Mouse (Mus musculus) natural killer cell, adult 2 months (primary cell): ENCODE measurements around the gene Tdrkh.
A peak's percentile ranks its signal among the peaks of the same experiment; 100 is the strongest.

Experiments
- DNase-seq, 2 experiments: peaks; one replicate each; pipeline ENCODE4 v3.0.0; 2022; ENCODE audit warnings: low spot score in 2 of 2

Tdrkh gene

DNA sequence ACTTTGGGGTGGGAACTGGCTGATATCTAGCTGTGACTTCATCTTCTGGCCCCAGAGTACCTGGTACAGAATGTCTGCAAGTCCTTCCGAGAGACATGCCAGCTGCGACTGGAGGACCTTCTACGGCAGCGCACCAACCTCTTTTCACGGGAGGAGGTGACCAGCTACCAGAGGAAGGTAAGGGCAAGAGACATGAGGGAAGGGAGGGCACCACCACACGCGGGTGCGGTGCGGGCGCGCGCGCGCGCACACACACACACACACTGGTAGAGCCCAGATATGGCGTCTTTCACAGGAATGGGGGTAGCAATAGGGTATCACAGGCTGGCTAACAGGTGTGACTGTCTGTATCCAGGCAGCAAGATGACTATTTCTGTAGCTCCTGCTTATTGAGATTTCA is 23.7 kb upstream of the Tdrkh start:
- DNase-seq = no peak

DNA sequence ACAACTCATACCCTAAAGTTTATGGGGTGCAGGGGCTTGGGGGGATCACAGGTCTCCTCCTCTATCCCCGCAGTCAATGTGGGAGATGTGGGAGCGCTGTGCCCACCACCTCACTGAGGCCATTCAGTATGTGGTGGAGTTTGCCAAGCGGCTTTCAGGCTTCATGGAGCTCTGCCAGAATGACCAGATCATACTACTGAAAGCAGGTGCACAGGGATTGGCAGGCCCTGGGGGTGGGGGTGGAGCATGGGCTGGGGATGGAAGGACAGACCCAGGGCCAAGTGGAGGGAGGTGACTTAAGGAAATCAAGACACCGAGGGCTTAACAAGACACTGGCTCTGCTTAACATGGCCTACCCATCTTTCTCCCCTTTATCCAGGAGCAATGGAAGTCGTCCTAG is 22.1 kb upstream of the Tdrkh start:
- no peak for DNase-seq

DNA sequence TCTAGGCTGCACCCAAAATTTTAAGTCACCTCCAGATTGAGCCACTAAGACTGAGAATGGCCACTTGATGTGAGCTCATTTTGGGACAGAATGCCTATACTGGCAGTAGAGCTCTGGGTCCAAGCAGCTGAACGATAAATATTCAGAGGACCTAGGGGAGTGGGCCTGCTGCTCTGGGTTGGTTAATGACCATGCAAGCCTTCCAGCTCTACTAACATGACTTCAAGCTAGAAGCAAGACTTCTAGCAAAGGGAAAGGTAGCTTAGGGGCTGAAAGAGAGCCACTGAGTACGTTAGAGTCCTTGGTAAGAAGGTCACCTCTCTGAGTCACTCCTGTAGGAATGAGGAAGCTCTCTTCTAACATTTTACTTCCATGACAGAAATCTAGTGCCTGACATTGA is 20.9 kb upstream of the Tdrkh start:
- no peak for DNase-seq

DNA sequence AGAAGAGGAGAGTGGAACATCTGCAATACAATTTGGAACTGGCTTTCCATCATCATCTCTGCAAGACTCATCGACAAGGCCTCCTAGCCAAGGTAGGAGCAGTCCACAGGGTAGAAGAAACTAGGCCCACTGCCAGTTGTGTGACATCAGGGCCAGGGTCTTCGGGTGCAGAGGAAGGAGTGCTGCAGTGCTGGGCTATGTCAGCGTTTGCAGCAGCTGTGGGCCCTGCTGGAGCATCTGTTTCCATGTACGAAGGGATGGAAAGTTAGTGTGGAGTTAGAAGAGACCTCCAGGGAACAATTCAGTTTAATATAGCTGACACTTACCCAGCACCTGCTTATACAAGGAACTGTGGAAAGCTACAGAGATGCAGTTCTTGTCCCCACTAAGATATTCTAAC is 20.0 kb upstream of the Tdrkh start:
- no peak for DNase-seq

DNA sequence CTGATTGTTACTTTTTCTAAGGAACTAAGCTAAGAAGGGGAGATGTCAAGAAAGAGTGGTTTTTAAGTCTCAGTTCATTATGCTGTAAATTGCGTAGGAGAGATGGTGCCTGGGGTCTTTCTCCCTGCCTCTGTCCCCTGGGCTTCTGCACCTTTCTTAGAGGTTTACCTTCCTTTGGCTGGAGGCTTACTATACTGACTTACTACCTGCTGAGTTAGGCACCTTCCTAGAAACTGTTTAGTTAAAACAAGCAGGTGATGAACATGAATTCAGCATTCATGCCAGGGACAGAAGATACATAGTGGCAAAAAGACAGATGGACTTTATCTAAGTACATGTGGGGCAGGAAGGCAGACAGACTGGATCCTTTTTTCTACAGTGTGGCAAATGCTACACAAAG is 16.7 kb upstream of the Tdrkh start:
- DNase-seq = no peak

DNA sequence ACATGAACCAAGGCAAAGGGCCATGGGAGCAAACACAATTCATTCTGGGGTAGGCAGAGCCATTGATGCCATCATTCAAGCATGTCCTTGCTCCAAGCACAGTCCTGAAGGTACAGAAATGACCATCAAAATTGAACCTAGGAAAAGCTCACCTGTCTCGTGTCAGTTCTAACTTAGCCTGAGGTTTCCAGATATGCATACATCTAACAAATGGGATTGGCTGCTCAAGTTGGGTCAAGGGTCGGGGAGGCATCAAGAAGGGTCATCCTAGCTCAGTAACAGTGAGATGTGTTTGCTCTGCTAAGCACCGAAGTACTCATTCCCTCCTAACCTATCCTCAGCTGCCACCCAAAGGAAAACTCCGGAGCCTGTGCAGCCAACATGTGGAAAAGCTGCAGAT is 16.2 kb upstream of the Tdrkh start:
- no peak for DNase-seq

DNA sequence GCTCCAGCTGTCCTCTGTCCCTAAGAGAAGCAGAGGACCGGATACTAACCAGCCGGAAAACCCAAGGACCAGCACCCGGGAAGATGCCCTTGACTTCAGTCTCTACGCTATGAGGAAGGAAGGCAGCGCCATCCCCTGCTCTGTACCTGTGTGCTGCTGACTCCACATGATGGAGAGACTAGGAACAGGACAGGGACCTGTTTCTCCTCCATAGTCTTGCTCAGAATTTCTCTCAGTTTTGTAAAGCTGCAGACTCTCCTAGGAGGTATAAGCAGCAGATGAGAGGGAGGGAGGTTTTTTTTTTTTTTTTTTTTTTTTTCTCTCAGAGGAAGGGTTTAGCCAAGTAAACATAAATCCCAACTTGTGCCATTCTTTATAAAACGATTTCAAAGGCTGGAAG is 14.9 kb upstream of the Tdrkh start, which contains the start of gene Lingo4:
TSS of gene Lingo4 (plus strand) at position 301 of the 400 bp plus-strand sequence.
- no peak for DNase-seq

DNA sequence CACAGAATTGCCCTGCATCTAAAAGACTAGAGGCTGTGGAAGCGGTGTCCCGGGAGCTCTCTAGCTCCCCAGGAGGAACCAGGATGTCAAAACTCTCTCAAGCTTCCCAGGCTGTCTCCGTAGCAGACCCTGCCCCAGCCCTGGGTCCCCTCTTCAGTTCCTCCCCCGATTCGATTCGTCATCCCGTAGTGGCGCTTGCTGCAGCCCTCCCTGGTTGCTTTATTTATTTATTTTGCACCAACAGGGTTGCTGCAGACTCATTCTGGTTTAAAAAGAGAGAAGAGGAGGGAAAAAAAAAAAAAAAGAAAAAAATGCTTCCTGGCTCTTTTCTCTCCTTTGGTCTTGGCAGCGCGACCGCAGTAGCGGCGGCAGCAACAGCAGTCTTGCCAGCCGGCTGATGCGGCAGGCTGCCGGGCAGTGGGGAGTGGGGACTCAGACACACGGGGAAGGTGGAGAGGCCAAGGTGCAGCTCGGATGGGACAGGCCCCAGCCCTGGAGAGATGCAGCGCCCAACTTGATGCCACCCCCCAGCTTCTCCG is 14.1 kb upstream of the Tdrkh start:
- DNase-seq = no peak

DNA sequence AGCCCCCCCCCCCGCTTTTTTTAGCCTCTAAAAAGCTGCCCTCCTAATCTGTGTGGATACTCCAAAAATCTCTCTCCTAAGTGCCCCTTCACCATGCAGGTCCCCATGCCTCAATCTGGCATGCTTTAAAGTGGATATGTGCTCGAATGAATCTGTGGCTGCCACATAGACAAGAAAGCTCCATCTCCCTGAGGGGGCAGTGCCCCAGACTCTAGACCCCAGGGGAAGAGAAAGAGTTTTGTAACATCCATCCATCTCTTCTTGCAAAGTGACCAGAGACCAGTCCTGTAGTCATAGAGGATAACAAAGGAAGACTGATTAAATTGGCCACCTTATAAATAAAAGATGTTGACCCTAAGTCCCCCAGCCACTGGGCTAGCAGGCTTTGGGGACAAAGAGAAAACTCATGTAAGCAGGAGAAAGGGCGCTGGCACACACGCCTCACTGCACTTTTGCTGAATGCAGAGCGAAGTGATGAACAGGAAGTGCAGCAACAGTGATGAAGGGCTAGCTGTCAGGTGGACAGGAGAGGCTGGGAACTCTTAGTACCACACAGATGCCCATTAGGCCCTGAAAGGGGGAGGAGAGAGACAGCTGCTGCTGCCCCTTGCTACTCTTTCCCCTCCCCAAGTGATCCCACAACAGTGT is 13.3 kb upstream of the Tdrkh start:
- no peak for DNase-seq

DNA sequence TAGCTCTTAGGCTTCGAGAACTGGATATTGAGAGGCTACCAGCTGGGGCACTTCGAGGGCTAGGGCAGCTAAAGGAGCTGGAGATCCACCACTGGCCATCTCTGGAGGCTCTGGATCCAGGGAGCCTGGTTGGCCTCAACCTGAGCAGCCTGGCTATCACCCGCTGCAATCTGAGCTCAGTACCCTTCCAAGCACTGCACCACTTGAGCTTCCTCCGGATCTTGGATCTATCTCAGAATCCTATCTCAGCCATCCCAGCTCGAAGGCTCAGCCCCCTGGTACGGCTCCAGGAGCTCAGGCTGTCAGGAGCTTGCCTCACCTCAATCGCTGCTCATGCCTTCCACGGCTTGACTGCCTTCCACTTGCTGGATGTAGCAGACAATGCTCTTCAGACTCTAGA is 10.6 kb upstream of the Tdrkh start:
- DNase-seq = no peak

DNA sequence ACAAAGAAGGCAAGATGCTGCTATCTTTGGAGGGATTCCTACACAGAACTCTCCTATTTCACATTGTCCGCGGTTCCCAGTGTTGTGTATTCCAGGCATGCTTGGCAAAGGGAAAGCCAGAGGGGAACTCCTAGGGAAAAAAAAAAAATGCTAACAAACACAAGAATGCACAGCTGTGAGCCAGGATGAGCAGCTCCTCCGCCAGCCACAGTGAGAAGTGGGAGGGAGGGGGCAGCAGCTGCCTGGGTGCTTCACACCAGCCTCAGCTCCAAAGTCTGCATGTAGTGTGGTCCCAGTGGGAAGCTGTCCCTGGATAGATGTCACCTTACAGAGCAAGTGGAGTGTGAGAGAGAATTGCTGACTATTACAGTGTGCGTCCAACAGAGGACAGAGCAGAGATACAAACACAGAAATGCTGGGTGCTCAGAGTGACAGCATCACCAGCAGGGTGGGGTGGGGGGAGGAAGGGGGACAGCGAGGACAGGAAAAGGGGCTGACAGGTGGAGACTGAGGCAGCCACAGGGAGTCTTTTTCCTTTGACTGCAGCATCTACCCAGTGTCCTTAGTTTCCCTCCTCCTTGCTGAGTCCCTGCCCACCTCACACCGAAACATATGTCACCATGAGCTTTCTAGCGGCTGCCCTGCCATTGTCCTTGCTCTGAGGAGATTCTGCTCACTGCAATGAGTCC is 8.6 kb upstream of the Tdrkh start:
- DNase-seq = no peak

DNA sequence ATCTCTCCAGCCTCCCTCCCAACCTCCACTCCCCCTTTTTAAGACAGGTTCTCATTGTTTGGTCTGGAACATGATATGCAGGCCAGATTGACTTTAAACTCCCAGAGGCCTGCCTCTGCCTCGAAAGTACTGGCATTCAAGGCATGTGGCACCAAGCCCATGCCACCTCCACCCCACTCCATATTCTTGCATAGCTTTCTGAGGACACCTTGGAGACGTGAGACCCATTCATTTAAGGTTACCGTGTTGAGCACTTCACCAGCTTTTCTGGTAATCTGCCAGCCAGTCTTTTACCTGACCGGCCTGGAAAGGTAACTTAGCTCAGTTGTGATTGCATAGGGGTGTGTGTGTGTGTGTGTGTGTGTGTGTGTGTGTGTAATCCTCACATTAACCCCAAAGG is 7.5 kb upstream of the Tdrkh start:
- DNase-seq = no peak

DNA sequence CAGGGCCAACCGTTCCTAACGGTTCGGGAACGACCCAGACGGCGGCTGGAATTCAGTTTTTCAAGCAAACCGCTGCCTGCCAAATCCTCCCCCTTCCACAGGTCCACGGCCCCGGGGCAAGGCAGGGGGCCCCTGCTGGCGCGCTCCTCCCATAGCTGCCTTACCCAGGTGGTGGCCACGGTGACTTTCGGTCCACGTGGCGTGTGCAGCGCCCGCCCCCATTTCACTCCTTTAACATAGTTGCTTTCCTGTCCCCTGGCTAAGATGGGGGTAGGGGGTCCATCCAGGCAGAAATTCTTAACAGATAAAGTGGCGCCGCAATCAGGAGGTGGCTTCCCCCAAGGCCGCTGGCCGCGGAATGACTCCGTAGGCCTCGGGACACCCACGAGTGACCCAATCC is 543 bp upstream of the Tdrkh start:
- no peak for DNase-seq

DNA sequence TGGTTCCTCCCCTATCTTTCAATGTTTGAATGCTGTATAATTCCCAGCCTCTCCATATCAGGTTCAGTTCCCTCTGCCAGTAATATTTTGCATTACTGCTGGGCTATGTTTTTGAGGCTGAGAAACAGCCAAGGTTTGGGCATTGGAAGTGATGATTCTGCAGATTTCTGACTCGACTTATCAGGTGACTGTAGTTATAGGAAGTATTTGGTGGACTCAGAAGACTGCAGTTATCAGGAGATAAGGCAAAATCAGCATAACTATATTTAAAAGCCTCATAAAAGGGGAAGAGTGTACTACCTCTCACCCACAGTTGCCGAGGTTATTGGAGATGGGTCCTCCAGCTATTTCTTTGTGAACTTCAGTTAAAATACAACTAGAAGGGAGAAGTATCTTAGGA is 17.9 kb downstream of the Tdrkh start:
- DNase-seq = no peak

DNA sequence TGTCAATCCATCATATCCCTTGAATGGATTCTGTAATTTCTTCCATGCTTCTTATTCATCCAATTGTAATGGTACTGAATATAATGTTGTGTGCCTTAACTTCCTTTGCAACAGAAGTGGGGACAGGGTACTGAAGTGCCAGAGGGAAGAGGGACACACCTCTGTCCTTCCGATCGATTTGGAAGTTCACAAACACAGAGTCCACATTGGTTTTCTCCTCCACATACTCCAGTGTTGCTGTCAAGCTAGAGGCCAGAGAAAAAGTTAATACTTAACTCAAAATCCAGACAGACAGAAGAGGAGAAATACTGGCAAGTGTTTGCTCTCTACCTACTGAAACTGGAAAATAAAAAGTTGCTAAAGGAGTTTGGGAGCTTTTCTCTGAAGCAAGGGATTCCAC is 21.2 kb downstream of the Tdrkh start:
- no peak for DNase-seq

DNA sequence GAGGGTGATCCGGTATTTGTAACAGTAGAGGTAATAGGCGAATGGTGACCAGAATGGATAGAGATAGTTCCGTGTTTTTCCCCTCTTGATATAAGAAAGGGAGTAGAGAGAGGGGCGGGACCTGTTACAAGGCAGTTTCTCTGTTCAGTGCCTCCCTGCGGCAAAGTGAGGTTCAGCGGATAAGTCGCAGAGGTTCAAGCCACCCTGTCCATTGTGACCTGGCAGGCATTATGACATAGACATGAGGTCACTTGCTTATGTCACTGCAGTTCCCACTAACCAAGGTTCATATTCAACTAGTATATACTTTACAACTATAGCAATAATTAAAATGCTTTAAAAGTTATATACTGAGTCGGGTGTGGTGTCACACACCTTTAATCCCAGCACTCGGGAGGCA is 23.3 kb downstream of the Tdrkh start:
- no peak for DNase-seq

DNA sequence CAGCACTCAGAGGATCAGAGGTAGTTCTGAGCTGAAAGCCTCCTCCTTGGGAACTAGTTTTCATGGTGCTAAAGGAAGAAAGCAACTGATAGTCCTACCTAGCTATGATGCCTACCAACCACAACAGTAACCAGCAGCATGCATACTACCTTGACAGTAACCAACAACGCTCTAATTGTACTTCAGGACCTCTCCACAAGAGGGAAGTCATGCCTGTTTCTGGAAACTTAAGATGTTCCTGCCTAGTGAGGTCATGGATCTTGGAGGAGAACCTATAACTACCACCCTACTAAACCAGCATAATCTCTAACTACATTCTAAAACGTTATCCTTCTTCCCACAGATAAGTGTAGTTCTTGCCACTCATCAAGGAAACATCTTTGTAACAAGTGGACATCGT is 28.1 kb downstream of the Tdrkh start:
- no peak for DNase-seq

DNA sequence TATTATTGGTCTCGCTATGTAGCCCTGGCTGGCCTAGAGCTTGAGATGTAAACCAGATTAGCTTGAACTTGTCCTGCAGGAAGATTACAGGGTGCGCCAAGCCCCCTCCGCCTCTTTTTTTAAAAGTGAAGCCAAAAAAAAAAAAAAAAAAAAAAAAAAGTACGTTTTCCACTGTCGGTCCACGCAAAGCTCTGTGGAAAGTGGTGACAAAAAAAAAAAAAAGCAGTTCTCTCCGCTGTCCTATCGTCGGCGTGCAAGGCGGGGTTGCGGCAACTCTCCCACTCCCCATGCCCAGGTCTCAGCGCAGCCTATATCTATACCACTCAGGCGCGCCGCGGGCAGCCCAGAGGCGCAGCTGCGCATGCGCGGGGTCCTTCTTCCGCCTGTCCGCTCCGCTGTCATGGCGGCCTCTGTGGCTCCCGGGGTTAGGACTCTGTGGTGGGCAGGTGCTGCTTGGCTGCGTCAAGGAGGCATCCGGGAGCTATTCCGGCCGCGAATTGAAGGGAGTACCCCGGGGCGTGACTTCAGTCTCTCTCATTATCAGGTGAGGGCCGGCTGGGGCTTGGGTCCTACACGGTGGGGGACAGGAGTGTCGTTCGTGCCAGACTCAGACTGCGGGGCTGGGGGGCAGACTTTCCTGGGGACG is 30.0 kb downstream of the Tdrkh start, which contains the start of gene Mrpl9:
TSS of gene Mrpl9 (plus strand) at position 368 of the 646 bp plus-strand sequence.
- DNase-seq = peak; percentile 88 to 92

DNA sequence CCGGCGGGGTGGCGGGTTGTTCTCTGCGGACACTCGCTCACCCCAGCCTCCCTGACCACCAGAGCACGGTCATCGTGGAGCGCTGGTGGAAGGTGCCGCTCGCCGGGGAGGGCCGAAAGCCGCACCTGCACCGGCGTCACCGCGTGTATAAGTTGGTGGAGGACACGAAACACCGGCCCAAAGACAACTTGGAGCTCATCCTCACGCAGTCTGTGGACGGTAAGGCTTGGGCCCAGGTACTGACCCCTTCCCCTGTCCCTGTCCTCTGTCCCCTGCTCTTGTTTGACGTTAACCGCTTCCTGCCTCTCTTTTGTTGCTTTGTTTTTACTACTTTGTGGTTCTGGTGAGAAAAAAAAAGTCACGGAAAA is 30.5 kb downstream of the Tdrkh start, which contains the start of gene Oaz3:
TSS of gene Oaz3 (minus strand) at position 319 of the 368 bp plus-strand sequence.
- peak in 1 of 2 experiments; percentile 53 for DNase-seq

DNA sequence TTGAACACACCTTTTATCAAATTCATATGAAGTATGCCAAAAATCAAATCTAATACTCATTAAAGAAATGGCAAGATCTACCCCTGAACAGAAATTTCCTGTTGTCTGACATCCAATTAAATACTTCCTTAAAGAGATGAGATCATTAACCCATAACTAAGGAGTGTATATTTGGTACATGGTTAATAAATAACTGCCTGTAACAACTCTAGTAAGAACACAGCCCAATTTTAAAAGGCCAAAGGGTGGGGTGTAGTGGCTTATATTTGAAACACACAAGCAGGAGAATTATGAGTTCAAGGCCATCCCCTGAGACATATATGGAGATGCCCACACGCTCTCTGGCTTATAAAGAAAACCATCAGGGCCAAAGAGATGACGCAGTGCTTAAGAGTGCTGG is 36.3 kb downstream of the Tdrkh start:
- no peak for DNase-seq

DNA sequence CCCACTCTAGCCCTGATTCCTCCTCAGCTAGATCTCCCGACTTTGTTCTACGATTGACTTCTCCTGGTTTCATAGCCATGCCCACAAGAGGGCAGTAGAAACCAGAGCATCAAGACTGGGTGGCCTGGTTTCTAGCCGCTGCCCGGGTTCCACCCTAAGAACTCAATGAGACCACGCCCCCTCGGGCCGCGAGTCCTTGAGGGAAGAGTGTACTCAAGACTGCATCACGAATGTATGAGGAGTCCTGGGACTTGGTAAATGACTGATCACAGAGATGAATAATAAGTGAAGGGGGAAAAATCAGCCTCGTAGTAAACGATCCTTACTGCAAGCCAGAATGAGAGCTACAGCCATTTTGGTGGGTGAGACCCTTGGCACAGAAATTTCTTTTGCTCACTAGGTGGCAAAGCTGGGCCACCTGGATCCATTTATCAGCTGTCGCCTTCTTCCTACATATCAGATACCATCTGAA is 43.5 kb downstream of the Tdrkh start:
- peak; percentile 32 to 61 for DNase-seq

DNA sequence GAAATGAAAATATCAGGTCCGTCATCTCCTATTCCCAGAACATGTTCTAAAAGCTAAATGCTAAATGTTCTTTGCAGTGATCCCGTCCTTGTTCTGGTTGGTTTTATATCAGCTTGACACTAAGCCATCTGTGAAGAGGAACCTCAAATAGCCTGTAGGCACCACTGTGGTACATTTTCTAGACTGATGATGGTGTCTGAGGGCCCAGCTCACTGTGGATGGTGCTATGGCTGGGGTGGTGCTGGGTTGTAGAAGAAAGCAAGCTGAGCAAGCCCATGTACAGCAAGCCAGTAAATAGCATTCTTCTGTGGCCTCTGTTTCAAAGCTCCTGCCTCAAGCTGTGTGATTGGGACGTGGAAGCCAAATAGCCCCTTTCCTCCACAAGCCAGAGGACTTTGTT is 44.0 kb downstream of the Tdrkh start:
- DNase-seq = no peak

DNA sequence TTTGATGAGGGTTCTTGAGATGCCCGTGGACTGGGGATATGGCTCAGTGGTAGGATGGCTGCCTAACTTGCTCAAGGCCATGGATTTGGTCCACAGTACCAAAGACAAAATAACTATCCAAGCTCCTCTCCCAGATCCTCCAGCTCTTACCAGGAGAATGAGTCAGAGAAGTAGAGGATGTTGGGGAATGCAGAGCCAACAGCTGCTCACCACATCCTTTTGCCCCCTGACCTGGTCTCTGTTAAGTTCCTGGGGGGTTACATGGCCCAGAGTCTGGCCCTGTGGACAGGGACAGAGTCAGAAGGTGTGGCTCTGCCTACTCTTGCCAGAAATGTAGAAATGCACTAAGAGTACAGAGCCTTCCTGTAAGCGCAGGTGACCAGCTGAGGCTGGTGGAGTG is 46.8 kb downstream of the Tdrkh start:
- DNase-seq = no peak
